Mouse (Mus musculus) heart, embryonic 12.5 days (tissue): ENCODE results near the gene Smyd3. TPM values are rescaled to one million over a fixed set of nuclear protein-coding genes. Genes with fewer than 3 reads are reported as not detected.

Source experiments
- ATAC-seq: fragments of 200-750 bp; cut with Nextera tagmentation; 2 replicates; pipeline ENCODE4 v1.8.0; 2017; ENCODE audit warnings: moderate TSS enrichment, moderate library complexity; ENCODE audit not compliant: insufficient number of reproducible peaks, low FRiP score
- H3K27ac ChIP-seq: fragments of 300-500 bp; sonication (generic); 2 replicates; pipeline ENCODE4 v1.5.1; 2016; ENCODE audit warnings: mild to moderate bottlenecking, moderate library complexity; ENCODE audit not compliant: poor library complexity, severe bottlenecking
- H3K27me3 ChIP-seq: fragments of 300-500 bp; sonication (generic); replicated peaks from 2 replicates; pipeline ENCODE4 v1.6.1; 2016; ENCODE audit warnings: mild to moderate bottlenecking, moderate library complexity
- H3K36me3 ChIP-seq: fragments of 300-500 bp; sonication (generic); 2 replicates; pipeline ENCODE4 v1.6.1; 2016; ENCODE audit warnings: mild to moderate bottlenecking, moderate library complexity
- H3K4me1 ChIP-seq: fragments of 300-500 bp; sonication (generic); replicated peaks from 2 replicates; pipeline ENCODE4 v1.6.1; 2016; ENCODE audit warnings: mild to moderate bottlenecking
- H3K4me2 ChIP-seq: fragments of 300-500 bp; sonication (generic); 2 replicates; pipeline ENCODE4 v1.6.1; 2016; ENCODE audit warnings: mild to moderate bottlenecking, moderate library complexity
- H3K4me3 ChIP-seq: fragments of 300-500 bp; sonication (generic); 2 replicates; pipeline ENCODE4 v1.5.1; 2016; ENCODE audit warnings: mild to moderate bottlenecking
- H3K9ac ChIP-seq: fragments of 300-500 bp; sonication (generic); 2 replicates; pipeline ENCODE4 v1.6.1; 2016; ENCODE audit warnings: mild to moderate bottlenecking, moderate library complexity
- H3K9me3 ChIP-seq: fragments of 300-500 bp; sonication (generic); replicated peaks from 2 replicates; pipeline ENCODE4 v1.6.1; 2016; ENCODE audit warnings: mild to moderate bottlenecking, moderate library complexity
- WGBS: fragments of 180-500 bp; shearing (Covaris S2); methylation state at CpG from one replicate; pipeline ENCODE4 v1.1.7; 2016; 5-methylcytosine and 5-hydroxymethylcytosine counted together
- polyA plus RNA-seq: library from polyadenylated mRNA; unstranded; fragments of >200 nt; fragmentation: Nextera tagmentation; extraction: Ambion mirVana; gene quantifications from 2 replicates; pipeline ENCODE4 v1.2.1, GENCODE M21; 2016

The Smyd3 gene
- polyA plus RNA-seq, 1 experiment from 2014 or later, result 12.2 TPM

GRCm38 (mm10) chr1:178933953-178934637 lies 583.7 kb downstream of the Smyd3 start:
- no peaks in the 10 kb centered on the region for H3K27me3 ChIP-seq
- peaks cover 66% of the 10 kb centered on the region for H3K36me3 ChIP-seq
- no peak overlapping the region for H3K4me2 ChIP-seq
- no peaks in the 10 kb centered on the region for H3K9me3 ChIP-seq
- ATAC-seq, result no peak
- no peak overlapping the region for H3K27ac ChIP-seq
- peaks cover 14% of the 10 kb centered on the region; the same call in 1 of the 2 replicates for H3K4me1 ChIP-seq
- no peak overlapping the region for H3K4me3 ChIP-seq
- no peak overlapping the region for H3K9ac ChIP-seq
- 85% methylated on average over 6 of the region's 6 CpGs for WGBS

- WGBS, result 47% methylated on average over 4 of the region's 4 CpGs
- no peak overlapping the region for H3K4me2 ChIP-seq
- ATAC-seq, result no peak
- no peak overlapping the region for H3K27ac ChIP-seq
- H3K4me3 ChIP-seq, result no peak overlapping the region
- H3K27me3 ChIP-seq, result no peaks in the 10 kb centered on the region
- peaks cover 76% of the 10 kb centered on the region for H3K36me3 ChIP-seq
- no peak overlapping the region for H3K9ac ChIP-seq
- 0 out of 2 replicates have a peak, but pooled peaks cover 2% of the 10 kb centered on the region for H3K4me1 ChIP-seq
- no peaks in the 10 kb centered on the region for H3K9me3 ChIP-seq
These were observed 588.3 kb downstream of the Smyd3 start for GRCm38 (mm10) chr1:178929531-178929930.

- no peak for ATAC-seq
- Histone ChIP-seq H3K4me3 (no peak overlapping the region), H3K4me1 (0 out of 2 replicates have a peak, but pooled peaks cover 5% of the 10 kb centered on the region), H3K27ac (no peak overlapping the region), H3K9ac (no peak overlapping the region), H3K4me2 (no peak overlapping the region), H3K9me3 (no peaks in the 10 kb centered on the region), H3K27me3 (no peaks in the 10 kb centered on the region), H3K36me3 (peaks cover 46% of the 10 kb centered on the region)
- 71% methylated on average over 8 of the region's 8 CpGs for WGBS
These were observed 593.2 kb downstream of the Smyd3 start for GRCm38 (mm10) chr1:178924492-178925183.

GRCm38 (mm10) chr1:178917194-178917902 lies 600.5 kb downstream of the Smyd3 start:
- Histone ChIP-seq H3K27me3 (peaks cover 5% of the 10 kb centered on the region; the same call in 1 of the 2 replicates), H3K9ac (no peak overlapping the region), H3K9me3 (no peaks in the 10 kb centered on the region), H3K27ac (no peak overlapping the region), H3K36me3 (peaks cover 67% of the 10 kb centered on the region), H3K4me3 (no peak overlapping the region), H3K4me1 (peaks cover 21% of the 10 kb centered on the region), H3K4me2 (0 out of 2 replicates have a peak overlapping the region, but pooled peaks have one; percentile 8)
- ATAC-seq, result no peak
- WGBS, result 45% methylated on average over 31 of the region's 31 CpGs

GRCm38 (mm10) chr1:178915056-178915455 lies 602.8 kb downstream of the Smyd3 start:
- H3K9me3 ChIP-seq, result no peaks in the 10 kb centered on the region
- no peak overlapping the region for H3K4me2 ChIP-seq
- no peak overlapping the region for H3K27ac ChIP-seq
- ATAC-seq, result no peak
- no peak overlapping the region for H3K4me3 ChIP-seq
- no peak overlapping the region for H3K9ac ChIP-seq
- 62% methylated on average over 12 of the region's 12 CpGs for WGBS
- H3K27me3 ChIP-seq, result peaks cover 5% of the 10 kb centered on the region; the same call in 1 of the 2 replicates
- H3K4me1 ChIP-seq, result peaks cover 21% of the 10 kb centered on the region
- peaks cover 65% of the 10 kb centered on the region for H3K36me3 ChIP-seq

- peaks cover 47% of the 10 kb centered on the region for H3K36me3 ChIP-seq
These were observed 604.7 kb downstream of the Smyd3 start for GRCm38 (mm10) chr1:178912936-178913716.

GRCm38 (mm10) chr1:178910951-178911350 lies 606.9 kb downstream of the Smyd3 start:
- 63% methylated on average over 14 of the region's 14 CpGs for WGBS
- ATAC-seq, result no peak
- no peak overlapping the region for H3K9ac ChIP-seq
- no peak overlapping the region for H3K27ac ChIP-seq
- H3K4me3 ChIP-seq, result no peak overlapping the region
- no peaks in the 10 kb centered on the region for H3K9me3 ChIP-seq
- H3K4me1 ChIP-seq, result peaks cover 8% of the 10 kb centered on the region
- H3K27me3 ChIP-seq, result no peaks in the 10 kb centered on the region
- H3K4me2 ChIP-seq, result no peak overlapping the region
- peaks cover 26% of the 10 kb centered on the region for H3K36me3 ChIP-seq

More at GRCm38 (mm10) chr1:178912936-178913716, 604.7 kb downstream of the Smyd3 start:
- Histone ChIP-seq H3K4me3 (no peak overlapping the region), H3K4me2 (no peak overlapping the region), H3K4me1 (peaks cover 21% of the 10 kb centered on the region), H3K9ac (no peak overlapping the region), H3K27ac (no peak overlapping the region), H3K9me3 (no peaks in the 10 kb centered on the region), H3K27me3 (peaks cover 5% of the 10 kb centered on the region; the same call in 1 of the 2 replicates)
- 42% methylated on average over 6 of the region's 6 CpGs for WGBS
- no peak for ATAC-seq

Other genes with a start within 250 kb of the Smyd3 start
- 25.6 and 26.1 TPM in 2 replicates for gene Tfb2m, start 28.2 kb upstream of the Smyd3 start, polyA plus RNA-seq
- 20.5 and 22.2 TPM in 2 replicates for gene Cnst, start 28.3 kb upstream of the Smyd3 start, polyA plus RNA-seq
- gene Sccpdh, start 150.2 kb upstream of the Smyd3 start, polyA plus RNA-seq, result 86.9 and 91.4 TPM in 2 replicates
- not detected in 2 replicates for gene Kif28, start 227.2 kb upstream of the Smyd3 start, polyA plus RNA-seq